Mouse (Mus musculus) embryonic fibroblast, embryonic 13.5 days (primary cell): ENCODE results near the gene Rffl. TPM values are rescaled to one million over a fixed set of nuclear protein-coding genes. Genes with fewer than 3 reads are reported as not detected.

ENCODE experiments used
- H3K27ac ChIP-seq: 2 replicates; pipeline ENCODE4 v1.5.1; 2012; ENCODE audit warnings: low read length, control low read depth, inconsistent platforms; ENCODE audit not compliant: insufficient read depth
- H3K4me1 ChIP-seq: 2 replicates; pipeline ENCODE4 v1.6.1; 2011; ENCODE audit warnings: low read length; ENCODE audit not compliant: control insufficient read depth, insufficient read depth
- H3K4me3 ChIP-seq: 2 replicates; pipeline ENCODE4 v1.5.1; 2011; ENCODE audit warnings: mild to moderate bottlenecking, control low read depth, low read length; ENCODE audit not compliant: insufficient read depth
- CTCF ChIP-seq: IDR thresholded peaks from 2 replicates; pipeline ENCODE4 v1.5.1; 2011; ENCODE audit warnings: mild to moderate bottlenecking, control low read depth, low read length, moderate library complexity, borderline replicate concordance; ENCODE audit not compliant: insufficient read depth
- POLR2A ChIP-seq: IDR thresholded peaks from 2 replicates; pipeline ENCODE4 v1.6.1; 2011; ENCODE audit warnings: low read depth, mild to moderate bottlenecking, control low read depth, low read length, moderate library complexity
- polyA plus RNA-seq: library from polyadenylated mRNA; stranded (reverse); fragments of >200 nt; gene quantifications from 2 replicates; pipeline ENCODE4 v1.2.4, GENCODE M21; 2011; ENCODE audit warnings: low read depth; ENCODE audit not compliant: missing spikeins, insufficient read length

Gene Rffl
- polyA plus RNA-seq: 5.7 and 6.2 TPM in 2 replicates

GRCm38 (mm10) chr11:82871031-82871446 is at the start of gene Rffl:
Gene Rffl, minus strand, starts transcription at chr11:82871210.
- Histone ChIP-seq H3K27ac (no peak within 1 kb of the TSS; the same call in 1 of the 2 replicates), H3K4me3 (peak within 1 kb of the TSS; percentile 60), H3K4me1 (no peaks in the 10 kb centered on the region)
- TF ChIP-seq CTCF (peak; percentile 45), POLR2A (no peak; the same call in 1 of the 2 replicates)

- TF ChIP-seq CTCF (no peak), POLR2A (no peak)
- no peaks in the 10 kb centered on the region for H3K4me1 ChIP-seq
- no peak overlapping the region for H3K4me3 ChIP-seq
- H3K27ac ChIP-seq: no peak overlapping the region
Observed at GRCm38 (mm10) chr11:82920768-82921167, 49.8 kb upstream of the Rffl start.

DNA sequence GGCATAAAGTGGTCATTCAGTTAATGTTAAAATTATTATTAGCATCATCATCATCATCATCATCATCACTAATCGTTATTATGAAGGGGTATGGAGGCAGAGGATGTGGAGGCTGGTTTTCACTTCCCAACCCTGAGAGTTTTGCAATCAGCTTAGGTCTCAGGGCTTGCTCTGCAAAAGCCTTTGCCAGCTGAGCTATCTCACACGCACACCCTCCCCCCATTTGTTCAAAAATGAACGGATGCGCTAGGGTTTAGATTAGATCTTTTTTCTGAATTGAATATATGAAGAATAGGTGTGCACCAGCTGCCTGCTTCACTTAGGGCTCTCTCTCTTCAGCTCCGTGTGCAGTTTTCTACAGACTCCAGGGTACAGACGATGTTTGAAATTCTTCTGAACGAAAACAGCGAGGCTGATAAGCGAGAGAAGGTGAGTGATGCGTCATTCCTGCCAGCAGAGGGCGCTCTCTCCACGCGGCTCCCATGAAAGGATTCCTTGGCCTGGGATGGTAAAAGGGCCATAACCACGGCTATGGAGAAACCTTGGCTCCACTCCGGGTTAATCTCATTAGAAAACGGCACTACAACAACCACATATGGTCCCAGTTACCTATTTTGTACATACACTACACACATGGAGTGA is 43.8 kb upstream of the Rffl start:
- H3K4me3 ChIP-seq: no peak overlapping the region
- no peak overlapping the region for H3K27ac ChIP-seq
- TF ChIP-seq POLR2A (no peak), CTCF (peak; percentile 94)
- no peaks in the 10 kb centered on the region for H3K4me1 ChIP-seq

DNA sequence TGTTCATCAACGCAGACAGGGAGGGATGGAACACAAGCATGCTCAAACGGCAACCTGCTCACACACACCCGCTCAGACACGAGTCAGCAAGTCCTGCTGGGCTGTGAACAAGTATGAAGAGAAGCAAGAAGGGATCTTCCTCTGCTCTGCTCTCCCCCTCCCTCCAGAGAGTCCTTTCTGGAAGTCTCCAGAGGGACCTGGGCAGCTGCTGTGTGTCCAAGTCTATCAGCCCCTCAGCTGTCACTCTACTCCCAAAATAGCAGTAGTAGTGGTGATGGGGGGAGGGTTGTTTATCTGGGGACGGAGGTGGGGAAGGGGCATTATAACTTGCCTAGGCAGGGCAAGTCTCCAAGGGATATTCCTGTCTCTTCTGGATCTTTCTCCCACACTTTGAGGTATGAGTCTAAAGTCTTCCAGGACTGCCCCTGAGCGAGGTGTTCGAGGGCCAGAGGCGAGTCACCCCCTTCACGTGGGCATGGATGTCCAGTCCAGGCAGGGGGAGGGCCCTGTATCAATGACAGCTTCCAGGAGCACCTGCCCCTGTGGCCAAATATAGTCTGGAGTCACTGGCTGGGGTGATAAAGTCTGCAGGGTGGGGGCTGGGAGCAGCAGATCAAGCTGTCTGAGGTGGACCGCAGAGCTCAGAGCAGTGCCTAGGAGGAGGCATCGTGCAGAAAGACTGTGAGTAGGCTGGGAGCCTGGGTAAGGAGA is 39.8 kb upstream of the Rffl start:
- no peaks in the 10 kb centered on the region for H3K4me1 ChIP-seq
- no peak overlapping the region for H3K27ac ChIP-seq
- TF ChIP-seq POLR2A (no peak), CTCF (no peak)
- H3K4me3 ChIP-seq: no peak overlapping the region

GRCm38 (mm10) chr11:82910250-82910649 is 39.2 kb upstream of the Rffl start, which contains the start of gene Unc45b:
Gene Unc45b, plus strand, starts transcription at chr11:82910550.
- TF ChIP-seq CTCF: no peak
- TF ChIP-seq POLR2A: no peak
- H3K27ac ChIP-seq: no peak within 1 kb of the TSS
- no peak within 1 kb of the TSS for H3K4me3 ChIP-seq
- no peaks in the 10 kb centered on the region for H3K4me1 ChIP-seq

DNA sequence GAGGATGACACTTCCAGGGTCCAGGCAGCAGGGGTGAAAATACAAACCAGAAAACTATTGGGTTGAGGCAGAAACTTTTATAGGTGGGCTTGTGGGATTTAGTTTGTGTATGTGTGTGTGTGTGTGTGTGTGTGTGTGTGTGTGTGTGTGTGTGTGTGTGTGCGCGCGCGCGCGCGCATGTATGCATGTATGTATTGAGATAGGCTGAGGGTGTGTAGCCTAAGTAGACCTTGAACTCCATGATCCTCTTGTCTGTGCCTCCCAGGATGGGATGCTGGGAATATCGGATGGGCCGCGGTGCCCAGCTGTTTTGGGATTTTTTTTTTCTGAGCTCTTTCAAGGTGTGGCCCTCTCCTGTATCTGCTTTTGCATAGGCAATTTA is 37.6 kb upstream of the Rffl start:
- TF ChIP-seq POLR2A (no peak), CTCF (no peak)
- no peak overlapping the region for H3K27ac ChIP-seq
- H3K4me1 ChIP-seq: no peaks in the 10 kb centered on the region
- no peak overlapping the region; the same call in 1 of the 2 replicates for H3K4me3 ChIP-seq

- H3K4me3 ChIP-seq: peak within 1 kb of the TSS; percentile 78
- H3K27ac ChIP-seq: no peak within 1 kb of the TSS
- no peaks in the 10 kb centered on the region for H3K4me1 ChIP-seq
- TF ChIP-seq POLR2A: peak; percentile 79
- peak; percentile 75 for TF ChIP-seq CTCF
Observed at GRCm38 (mm10) chr11:82907651-82908607, 36.9 kb upstream of the Rffl start, which contains the start of gene Nle1. Gene Nle1, minus strand, starts transcription at chr11:82908411.

DNA sequence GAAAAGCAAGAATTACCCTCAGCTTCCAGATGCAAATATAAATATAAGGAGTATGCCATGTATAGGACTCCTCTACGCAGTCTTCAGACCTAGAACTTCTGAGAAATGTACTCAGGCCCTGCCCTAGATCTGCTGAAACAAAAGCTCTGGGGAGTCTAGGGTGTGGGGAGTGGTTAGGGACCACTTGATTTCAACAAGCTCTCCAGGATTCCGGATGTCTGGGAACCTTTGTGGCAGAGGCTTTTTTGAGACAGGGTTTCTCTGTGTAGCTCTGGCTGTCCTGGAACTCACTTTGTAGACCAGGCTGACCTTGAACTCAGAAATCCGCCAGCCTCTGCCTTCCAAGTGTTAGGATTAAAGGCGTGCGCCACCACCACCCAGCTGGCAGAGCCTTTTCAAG is 34.8 kb upstream of the Rffl start:
- TF ChIP-seq POLR2A (no peak), CTCF (no peak)
- H3K4me1 ChIP-seq: no peaks in the 10 kb centered on the region
- H3K4me3 ChIP-seq: no peak overlapping the region
- no peak overlapping the region for H3K27ac ChIP-seq

DNA sequence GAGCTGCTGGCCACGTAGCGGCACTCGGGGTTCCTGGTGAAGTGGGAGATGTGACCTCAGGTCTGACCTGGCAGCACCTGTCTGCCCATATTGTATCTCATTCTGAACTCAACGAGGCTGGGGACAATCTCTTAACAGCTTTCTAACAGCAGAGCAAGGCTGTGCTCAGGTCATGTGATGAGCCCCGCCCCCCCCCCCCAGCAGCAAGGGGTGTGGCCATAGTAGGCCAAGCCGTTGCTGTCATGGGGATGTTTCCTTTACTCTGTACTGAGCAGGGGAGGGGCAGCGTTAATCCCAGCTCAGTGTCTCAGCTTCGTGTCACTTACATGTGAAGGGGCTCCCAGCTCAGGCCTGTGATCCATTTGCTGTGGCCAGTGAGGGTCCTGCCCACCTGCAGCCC is 33.9 kb upstream of the Rffl start:
- no peak overlapping the region for H3K4me3 ChIP-seq
- H3K4me1 ChIP-seq: no peaks in the 10 kb centered on the region
- no peak for TF ChIP-seq POLR2A
- TF ChIP-seq CTCF: no peak
- H3K27ac ChIP-seq: no peak overlapping the region
